Mouse (Mus musculus): Measurements from ENCODE around the gene Gm5678.

DNA sequence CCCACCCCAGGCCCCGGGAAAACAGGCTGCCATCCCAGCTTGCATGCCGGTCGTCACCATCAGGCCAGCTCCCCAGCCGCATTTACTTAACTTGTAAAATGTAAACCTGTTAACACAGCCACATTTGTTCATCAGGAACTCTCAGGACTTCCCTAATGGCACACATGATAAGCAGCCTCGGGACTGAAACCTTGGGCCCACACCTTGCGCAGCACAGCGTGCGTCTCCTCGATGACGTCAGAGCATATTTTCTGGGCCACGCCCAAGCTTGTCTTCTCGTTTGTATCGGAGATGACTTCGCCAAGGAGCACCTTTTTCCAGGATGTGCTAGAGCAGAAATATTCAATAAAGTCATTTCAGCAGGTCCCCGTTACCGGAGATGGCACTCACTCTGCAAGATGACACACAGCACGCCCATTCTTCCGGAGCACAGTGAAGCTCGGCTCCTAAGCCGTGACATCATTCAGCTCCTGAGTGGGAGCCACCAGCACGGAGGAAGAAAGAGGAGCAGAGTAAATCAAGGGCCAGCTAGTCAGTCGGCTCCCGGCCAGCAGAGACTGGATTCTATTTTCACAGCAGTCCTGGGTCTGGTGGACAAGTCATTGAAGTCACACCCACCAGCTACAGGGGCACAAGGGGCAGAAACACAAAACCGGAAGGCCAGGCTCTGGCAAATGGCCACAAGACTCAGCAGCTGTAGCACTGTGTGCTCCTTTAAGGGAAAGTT is 42.8 kb upstream of the Gm5678 start:
- TF ChIP-seq CTCF (conservative IDR thresholded peaks at IDR 0.05; ENCODE audit: low read length) (no peak), NANOG (IDR thresholded peaks at IDR 0.05; ENCODE audit: borderline replicate concordance, low read length) (no peak)

Measured in E14TG2a.4 (cell line).